Mouse (Mus musculus) liver, embryonic 14.5 days (tissue): ENCODE measurements around the gene Arid3a. TPM values are rescaled to one million over a fixed set of nuclear protein-coding genes. Genes with fewer than 3 reads are reported as not detected.

Experiments
- ATAC-seq: fragments of 200-750 bp; cut with Nextera tagmentation; 2 replicates; pipeline ENCODE4 v1.8.0; 2017; ENCODE audit warnings: moderate number of reproducible peaks, mild to moderate bottlenecking, moderate library complexity; ENCODE audit not compliant: insufficient read depth
- DNase-seq, 3 experiments: peaks; one replicate each; pipeline ENCODE4 v3.0.0-alpha.2; 2012 to 2013; ENCODE audit warnings: low read depth in 3 of 3, low spot score in 3 of 3
- H3K27ac ChIP-seq: fragments of 300-500 bp; sonication (generic); 2 replicates; pipeline ENCODE4 v1.5.1; 2014; ENCODE audit warnings: moderate library complexity, mild to moderate bottlenecking, control low read depth, inconsistent platforms
- H3K27me3 ChIP-seq: fragments of 300-500 bp; sonication (generic); 2 replicates; pipeline ENCODE4 v1.6.1; 2014; ENCODE audit warnings: mild to moderate bottlenecking, low read length, moderate library complexity; ENCODE audit not compliant: control insufficient read depth, insufficient read depth
- H3K36me3 ChIP-seq: fragments of 300-500 bp; sonication (generic); replicated peaks from 2 replicates; pipeline ENCODE4 v1.6.1; 2014; ENCODE audit warnings: low read depth; ENCODE audit not compliant: control insufficient read depth, insufficient read depth
- H3K4me1 ChIP-seq, 2 experiments: fragments of 200-500 bp in 1 of 2; fragments of 300-500 bp in 1 of 2; sonication (generic) in 1 of 2; replicated peaks; 2 replicates each; pipeline ENCODE4 v1.6.1; 2012 to 2014; ENCODE audit warnings: antibody characterized with exemption in 1 of 2, inconsistent platforms in 1 of 2, low read length in 1 of 2; ENCODE audit not compliant: control insufficient read depth in 2 of 2, insufficient read depth in 2 of 2
- H3K4me2 ChIP-seq: fragments of 300-500 bp; sonication (generic); 2 replicates; pipeline ENCODE4 v1.6.1; 2014; ENCODE audit warnings: low read depth, mild to moderate bottlenecking, control low read depth, moderate library complexity
- H3K4me3 ChIP-seq, 2 experiments: fragments of 200-500 bp in 1 of 2; fragments of 300-500 bp in 1 of 2; sonication (generic) in 1 of 2; 2 replicates each; pipeline ENCODE4 v1.5.1; 2012 to 2014; ENCODE audit warnings: low read depth in 2 of 2, low read length in 2 of 2, mild to moderate bottlenecking in 2 of 2, control low read depth in 1 of 2, inconsistent platforms in 1 of 2, moderate library complexity in 1 of 2; ENCODE audit not compliant: insufficient read depth in 1 of 2
- H3K9ac ChIP-seq: fragments of 300-500 bp; sonication (generic); replicated peaks from 2 replicates; pipeline ENCODE4 v1.6.1; 2014; ENCODE audit warnings: mild to moderate bottlenecking, control low read depth, moderate library complexity
- H3K9me3 ChIP-seq: fragments of 300-500 bp; sonication (generic); 2 replicates; pipeline ENCODE4 v1.6.1; 2016; ENCODE audit warnings: low read length, mixed read lengths; ENCODE audit not compliant: control insufficient read depth
- CTCF ChIP-seq: IDR thresholded peaks from 2 replicates; pipeline ENCODE4 v1.5.1; 2016; ENCODE audit warnings: antibody characterized with exemption, low read depth, control low read depth
- EP300 ChIP-seq: IDR thresholded peaks from 2 replicates; pipeline ENCODE4 v1.6.1; 2016; ENCODE audit warnings: antibody characterized with exemption, low read depth
- WGBS: fragments of 180-500 bp; shearing (Covaris S2); extraction: QIAGEN DNeasy Blood & Tissue Kit; methylation state at CpG from one replicate; pipeline ENCODE4 v1.1.7; 2014; ENCODE audit not compliant: insufficient replicate concordance; 5-methylcytosine and 5-hydroxymethylcytosine counted together
- polyA plus RNA-seq, 2 experiments: library from polyadenylated mRNA; depleted of rRNA in 1 of 2; stranded (reverse) in 1 of 2; unstranded in 1 of 2; fragments of >200 nt; fragmentation: Nextera tagmentation in 1 of 2; extraction: Ambion mirVana in 1 of 2; gene quantifications; 2 replicates each; pipeline versions ENCODE4 v1.2.1 to v1.2.3; 2012 to 2014

Gene Arid3a
- polyA plus RNA-seq, 2 experiments: 3.9 to 5.5 TPM

GRCm38 (mm10) chr10:79934272-79934721, 7.5 kb downstream of the Arid3a start:
- H3K9me3 ChIP-seq: no peaks in the 10 kb centered on the region
- H3K36me3 ChIP-seq: no peaks in the 10 kb centered on the region; the same call in 1 of the 2 replicates
- no peak for TF ChIP-seq EP300
- no peak for TF ChIP-seq CTCF
- H3K4me2 ChIP-seq: no peak overlapping the region
- no peaks in the 10 kb centered on the region for H3K27me3 ChIP-seq
- H3K4me1 ChIP-seq: peaks cover 0 to 11% of the 10 kb centered on the region in 2 experiments; a peak in 3 of 4 replicates
- ATAC-seq: no peak
- H3K27ac ChIP-seq: no peak overlapping the region
- no peak overlapping the region for H3K9ac ChIP-seq
- H3K4me3 ChIP-seq: no peak overlapping the region
- WGBS: 59% methylated on average over 13 of the region's 13 CpGs
- DNase-seq: no peak

GRCm38 (mm10) chr10:79934794-79935569, 8.1 kb downstream of the Arid3a start:
- no peaks in the 10 kb centered on the region for H3K27me3 ChIP-seq
- TF ChIP-seq EP300 (no peak), CTCF (no peak)
- H3K4me3 ChIP-seq: no peak overlapping the region
- no peaks in the 10 kb centered on the region; the same call in 1 of the 2 replicates for H3K36me3 ChIP-seq
- ATAC-seq: no peak
- H3K4me2 ChIP-seq: no peak overlapping the region
- no peak for DNase-seq
- H3K9me3 ChIP-seq: no peaks in the 10 kb centered on the region
- peaks cover 0 to 11% of the 10 kb centered on the region in 2 experiments; a peak in 3 of 4 replicates for H3K4me1 ChIP-seq
- no peak overlapping the region for H3K9ac ChIP-seq
- no peak overlapping the region for H3K27ac ChIP-seq
- 82% methylated on average over 16 of the region's 16 CpGs for WGBS

GRCm38 (mm10) chr10:79936284-79936910, 9.6 kb downstream of the Arid3a start:
- Histone ChIP-seq H3K9me3 (no peaks in the 10 kb centered on the region), H3K4me1 (peaks cover 0 to 11% of the 10 kb centered on the region in 2 experiments; a peak in 3 of 4 replicates)
- no peak for DNase-seq

GRCm38 (mm10) chr10:79936911-79937441, 10.1 kb downstream of the Arid3a start:
- Histone ChIP-seq H3K36me3 (no peaks in the 10 kb centered on the region; the same call in 1 of the 2 replicates), H3K27me3 (no peaks in the 10 kb centered on the region), H3K9me3 (no peaks in the 10 kb centered on the region), H3K4me1 (peaks cover 0 to 11% of the 10 kb centered on the region in 2 experiments; a peak in 3 of 4 replicates), H3K4me2 (peak overlapping the region; percentile 24; the same call in 1 of the 2 replicates), H3K4me3 (no peak overlapping the region), H3K9ac (no peak overlapping the region), H3K27ac (no peak overlapping the region; the same call in 1 of the 2 replicates)
- TF ChIP-seq EP300 (no peak), CTCF (no peak)
- WGBS: 52% methylated on average over 27 of the region's 27 CpGs
- peak; percentile 32; the same call in 1 of the 2 replicates for ATAC-seq
- DNase-seq: no peak

More at GRCm38 (mm10) chr10:79936284-79936910, 9.6 kb downstream of the Arid3a start:
- no peak for ATAC-seq
- Histone ChIP-seq H3K4me3 (no peak overlapping the region), H3K36me3 (no peaks in the 10 kb centered on the region; the same call in 1 of the 2 replicates), H3K4me2 (no peak overlapping the region), H3K27me3 (no peaks in the 10 kb centered on the region), H3K27ac (peak overlapping the region; percentile 25), H3K9ac (no peak overlapping the region)
- no peak for TF ChIP-seq EP300
- TF ChIP-seq CTCF: no peak
- 59% methylated on average over 10 of the region's 10 CpGs for WGBS
